Mouse (Mus musculus) intestine, postnatal 0 days (tissue): ENCODE results near the gene Tnfsfm13. TPM values are rescaled to one million over a fixed set of nuclear protein-coding genes. Genes with fewer than 3 reads are reported as not detected.
A peak's percentile ranks its signal among the peaks of the same experiment; 100 is the strongest.

Experiments
- ATAC-seq: fragments of 200-750 bp; cut with Nextera tagmentation; 2 replicates; pipeline ENCODE4 v1.8.0; 2017; ENCODE audit warnings: mild to moderate bottlenecking, moderate TSS enrichment, moderate library complexity
- H3K27ac ChIP-seq: fragments of 300-500 bp; sonication (generic); 2 replicates; pipeline ENCODE4 v1.5.1; 2014; ENCODE audit warnings: mild to moderate bottlenecking, low read depth, low read length, moderate library complexity
- H3K27me3 ChIP-seq: fragments of 300-500 bp; sonication (generic); replicated peaks from 2 replicates; pipeline ENCODE4 v1.6.1; 2014; ENCODE audit warnings: low read length, mixed read lengths; ENCODE audit not compliant: control insufficient read depth, insufficient read depth
- H3K36me3 ChIP-seq: fragments of 300-500 bp; sonication (generic); 2 replicates; pipeline ENCODE4 v1.6.1; 2014; ENCODE audit warnings: mild to moderate bottlenecking, moderate library complexity; ENCODE audit not compliant: control insufficient read depth, insufficient read depth
- H3K4me1 ChIP-seq: fragments of 300-500 bp; sonication (generic); replicated peaks from 2 replicates; pipeline ENCODE4 v1.6.1; 2014; ENCODE audit warnings: antibody characterized with exemption, low read length, mixed read lengths; ENCODE audit not compliant: control insufficient read depth, insufficient read depth
- H3K4me2 ChIP-seq: fragments of 300-500 bp; sonication (generic); replicated peaks from 2 replicates; pipeline ENCODE4 v1.6.1; 2014; ENCODE audit warnings: low read depth, mild to moderate bottlenecking, moderate library complexity
- H3K4me3 ChIP-seq: fragments of 300-500 bp; sonication (generic); 2 replicates; pipeline ENCODE4 v1.5.1; 2014; ENCODE audit warnings: low read depth, low read length
- H3K9ac ChIP-seq: fragments of 300-500 bp; sonication (generic); 2 replicates; pipeline ENCODE4 v1.6.1; 2014; ENCODE audit warnings: mild to moderate bottlenecking, low read depth, low read length
- H3K9me3 ChIP-seq: fragments of 300-500 bp; sonication (generic); 2 replicates; pipeline ENCODE4 v1.6.1; 2016; ENCODE audit warnings: mixed run types; ENCODE audit not compliant: control insufficient read depth
- CTCF ChIP-seq: sonication (generic); IDR thresholded peaks from 2 replicates; pipeline ENCODE4 v1.5.1; 2016; ENCODE audit warnings: low read depth, mild to moderate bottlenecking, control low read depth, antibody characterized with exemption, moderate library complexity
- whole genome bisulfite sequencing: fragments of 180-500 bp; shearing (Covaris S2); extraction: QIAGEN DNeasy Blood & Tissue Kit; methylation state at CpG from one replicate; pipeline ENCODE4 v1.1.7; 2014; 5-methylcytosine and 5-hydroxymethylcytosine counted together
- polyA plus RNA-seq: library from polyadenylated mRNA; unstranded; fragments of >200 nt; fragmentation: Nextera tagmentation; extraction: Ambion mirVana; gene quantifications from 2 replicates; pipeline ENCODE4 v1.2.1, GENCODE M21; 2015

The Tnfsfm13 gene
- polyA plus RNA-seq, 1 experiment from 2014 or later: 4.8 TPM

DNA sequence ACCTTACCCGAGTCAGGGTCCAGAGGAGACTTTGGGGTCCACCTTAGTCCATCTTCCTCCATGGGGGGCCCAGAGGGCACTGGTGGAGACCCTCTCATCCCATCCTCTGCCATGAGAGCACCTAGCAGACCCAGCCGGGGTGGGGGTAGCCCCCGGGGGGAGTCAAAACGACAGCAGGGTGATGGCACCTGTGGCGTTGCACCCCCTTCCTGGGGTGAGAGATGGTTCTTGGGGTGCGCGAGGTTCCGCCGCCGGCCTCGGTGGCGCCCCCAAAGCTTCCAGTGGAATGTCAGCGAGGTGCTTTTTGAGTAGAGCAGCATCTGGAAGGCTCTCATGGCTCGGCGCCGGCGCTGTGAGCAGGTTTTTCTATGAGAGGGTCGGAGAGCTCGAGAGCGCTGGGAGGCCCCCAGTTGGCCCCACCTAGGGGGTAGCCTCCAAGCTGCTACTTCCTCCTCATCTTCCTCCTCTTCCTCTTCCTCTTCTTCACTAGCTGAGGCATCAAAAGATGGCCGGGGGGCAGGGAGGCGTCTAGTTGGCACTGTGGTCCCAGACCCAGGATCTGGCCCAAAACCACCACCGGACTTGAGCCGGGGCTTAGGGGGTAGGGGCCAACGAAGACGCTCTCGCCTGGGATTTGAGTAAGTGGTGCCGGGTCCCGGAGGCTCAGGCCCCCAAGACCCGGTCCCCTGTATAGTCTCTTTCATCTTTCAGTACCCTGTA is 15.6 kb downstream of the Tnfsfm13 start:
- no peaks in the 10 kb centered on the region for H3K9me3 ChIP-seq
- H3K4me3 ChIP-seq: peak overlapping the region; percentile 92; the same call in 1 of the 2 replicates
- no peak for ATAC-seq
- no peak for TF ChIP-seq CTCF
- no peaks in the 10 kb centered on the region for H3K27me3 ChIP-seq
- peaks cover 4% of the 10 kb centered on the region; the same call in 1 of the 2 replicates for H3K4me1 ChIP-seq
- peaks cover 34% of the 10 kb centered on the region for H3K36me3 ChIP-seq
- H3K27ac ChIP-seq: no peak overlapping the region
- 89% methylated on average over 30 of the region's 30 CpGs for WGBS
- no peak overlapping the region; the same call in 1 of the 2 replicates for H3K9ac ChIP-seq
- H3K4me2 ChIP-seq: peak overlapping the region; percentile 82

DNA sequence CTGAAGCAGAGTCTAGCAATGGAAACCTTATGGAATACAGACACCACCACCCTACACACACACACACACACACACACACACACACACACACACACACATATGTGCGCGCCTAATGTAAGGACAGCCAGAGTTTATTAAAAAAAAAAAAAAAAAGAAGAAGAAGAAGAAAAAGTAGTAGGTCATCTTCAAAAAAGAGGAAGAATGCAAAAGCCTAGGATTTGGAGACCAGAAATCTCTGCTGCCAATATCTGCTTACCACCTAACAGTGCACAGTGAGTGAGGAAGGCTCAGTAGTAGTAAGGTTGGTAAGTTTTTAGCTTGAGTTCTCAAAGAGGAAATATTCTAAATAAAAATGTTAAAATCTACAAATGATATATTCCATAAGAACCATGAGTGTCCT is 16.8 kb downstream of the Tnfsfm13 start:
- no peak for TF ChIP-seq CTCF
- Histone ChIP-seq H3K27ac (no peak overlapping the region), H3K36me3 (peaks cover 46% of the 10 kb centered on the region), H3K4me1 (0 out of 2 replicates have a peak, but pooled peaks cover 3% of the 10 kb centered on the region), H3K4me2 (no peak overlapping the region), H3K4me3 (no peak overlapping the region), H3K9ac (no peak overlapping the region), H3K9me3 (no peaks in the 10 kb centered on the region), H3K27me3 (no peaks in the 10 kb centered on the region)
- no peak for ATAC-seq
- WGBS: 90% methylated on average over 2 of the region's 2 CpGs

DNA sequence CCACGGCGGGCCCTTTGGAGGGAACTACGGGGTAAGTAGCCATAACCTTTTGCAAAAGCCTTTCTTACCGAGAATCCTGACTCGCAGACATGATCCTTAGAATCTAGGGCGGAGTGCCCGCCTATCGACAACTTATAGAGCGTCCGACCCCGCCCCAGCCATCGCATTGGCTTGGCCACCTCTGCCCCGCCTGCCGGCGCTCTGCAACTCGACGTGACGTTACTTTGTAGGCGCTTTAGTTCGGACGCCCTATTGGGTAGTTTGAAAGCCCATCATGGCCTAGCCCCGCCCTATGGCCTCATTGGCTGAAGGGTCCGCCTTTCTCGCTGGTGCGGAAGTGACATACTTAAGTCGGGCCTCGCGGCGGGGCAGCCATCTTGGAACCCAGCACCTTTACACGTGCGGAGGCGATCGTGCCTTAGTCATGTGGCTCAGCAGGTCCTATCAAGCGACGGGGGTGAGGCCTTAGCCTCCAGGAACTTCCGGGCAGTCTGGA is 23.6 kb downstream of the Tnfsfm13 start, which contains the start of gene Eif4a1:
Gene Eif4a1, minus strand, starts transcription at position 213 of the 496 bp plus-strand sequence.
- H3K27me3 ChIP-seq: no peaks in the 10 kb centered on the region
- peak within 1 kb of the TSS; percentile 99 for H3K4me3 ChIP-seq
- peak within 1 kb of the TSS; percentile 99 for H3K9ac ChIP-seq
- peaks cover 4% of the 10 kb centered on the region; the same call in 1 of the 2 replicates for H3K4me1 ChIP-seq
- peak within 1 kb of the TSS; percentile 73 for H3K4me2 ChIP-seq
- peaks cover 72% of the 10 kb centered on the region for H3K36me3 ChIP-seq
- no peak for TF ChIP-seq CTCF
- under 1% methylated on average over 36 of the region's 36 CpGs for WGBS
- peak within 1 kb of the TSS; percentile 99 for H3K27ac ChIP-seq
- H3K9me3 ChIP-seq: no peaks in the 10 kb centered on the region
- ATAC-seq: peak; percentile 95

DNA sequence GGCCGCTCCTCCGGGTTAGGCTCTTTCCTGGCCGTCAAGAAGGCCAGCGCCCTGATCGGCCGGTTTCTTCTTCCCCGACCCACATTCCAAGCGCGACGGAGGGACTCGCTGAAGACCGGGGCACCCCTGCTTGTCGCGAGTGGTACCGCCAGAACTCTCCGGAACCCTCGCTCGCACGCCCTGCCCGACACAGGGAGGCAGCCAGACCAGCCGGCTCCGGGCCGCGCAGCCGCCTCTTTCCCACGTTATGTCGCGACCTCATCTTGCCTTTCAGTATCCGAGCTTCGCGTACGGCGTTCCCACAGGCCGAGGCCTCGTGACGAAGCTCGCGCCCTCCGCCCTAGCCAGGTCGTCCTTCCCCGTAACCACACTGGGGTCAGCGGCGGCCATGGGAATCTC is 24.2 kb downstream of the Tnfsfm13 start:
- Histone ChIP-seq H3K9ac (peak overlapping the region; percentile 99), H3K27ac (peak overlapping the region; percentile 99), H3K36me3 (peaks cover 70% of the 10 kb centered on the region), H3K4me2 (peak overlapping the region; percentile 73), H3K27me3 (no peaks in the 10 kb centered on the region), H3K4me3 (peak overlapping the region; percentile 99), H3K9me3 (no peaks in the 10 kb centered on the region), H3K4me1 (peaks cover 4% of the 10 kb centered on the region; the same call in 1 of the 2 replicates)
- WGBS: under 1% methylated on average over 43 of the region's 43 CpGs
- TF ChIP-seq CTCF: no peak
- ATAC-seq: peak; percentile 7; the same call in 1 of the 2 replicates

DNA sequence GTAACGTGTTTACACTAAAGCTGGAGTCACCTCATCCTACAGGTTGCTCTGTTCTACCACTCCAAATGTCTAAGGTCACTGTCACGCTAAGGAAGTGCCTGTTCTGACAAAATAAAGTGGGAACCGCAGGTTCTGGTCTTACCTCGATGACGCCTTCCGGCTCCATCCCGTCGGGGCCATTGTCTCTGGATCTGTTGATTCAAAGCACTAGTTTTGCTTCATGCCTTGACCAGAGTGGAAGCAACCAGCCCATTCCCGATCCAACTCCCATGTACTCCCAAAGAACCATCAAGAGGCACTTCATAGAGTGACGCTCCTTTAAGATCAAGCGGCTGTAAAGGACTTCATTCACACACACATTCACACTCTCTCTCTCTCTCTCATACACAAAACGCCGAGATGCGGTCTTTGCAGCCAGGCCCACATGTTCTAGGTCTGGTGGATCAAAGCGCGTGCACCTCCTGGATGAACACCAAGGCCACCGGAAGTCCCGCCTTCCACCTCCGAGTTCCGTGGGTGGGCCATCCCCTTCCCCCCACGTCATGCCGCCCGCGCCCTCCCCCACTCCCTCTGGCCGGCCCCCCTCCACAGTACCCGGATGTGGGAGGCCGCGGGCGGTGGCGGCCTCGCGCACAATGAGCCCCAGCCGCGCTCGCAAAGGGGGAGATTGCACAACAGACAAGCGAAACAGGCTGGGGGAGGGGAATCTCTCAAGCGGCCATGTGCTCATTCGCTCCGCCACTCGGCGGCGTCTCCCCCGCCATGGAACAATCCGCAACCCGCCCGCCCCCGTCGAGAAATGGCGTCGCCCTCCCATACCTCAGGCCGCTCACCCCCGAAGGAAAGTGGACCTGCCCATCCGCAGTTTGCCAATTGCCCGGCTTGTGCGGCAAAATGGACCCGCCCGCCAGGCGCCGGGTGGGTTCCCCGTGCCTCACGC is 24.8 kb downstream of the Tnfsfm13 start:
- H3K36me3 ChIP-seq: peaks cover 69% of the 10 kb centered on the region
- no peaks in the 10 kb centered on the region for H3K9me3 ChIP-seq
- H3K27ac ChIP-seq: peak overlapping the region; percentile 99
- peak; percentile 42 for TF ChIP-seq CTCF
- peak overlapping the region; percentile 99 for H3K9ac ChIP-seq
- H3K27me3 ChIP-seq: no peaks in the 10 kb centered on the region
- ATAC-seq: peak; percentile 71
- peaks cover 4% of the 10 kb centered on the region; the same call in 1 of the 2 replicates for H3K4me1 ChIP-seq
- H3K4me3 ChIP-seq: peak overlapping the region; percentile 99
- H3K4me2 ChIP-seq: peak overlapping the region; percentile 73
- WGBS: under 1% methylated on average over 60 of the region's 61 CpGs

DNA sequence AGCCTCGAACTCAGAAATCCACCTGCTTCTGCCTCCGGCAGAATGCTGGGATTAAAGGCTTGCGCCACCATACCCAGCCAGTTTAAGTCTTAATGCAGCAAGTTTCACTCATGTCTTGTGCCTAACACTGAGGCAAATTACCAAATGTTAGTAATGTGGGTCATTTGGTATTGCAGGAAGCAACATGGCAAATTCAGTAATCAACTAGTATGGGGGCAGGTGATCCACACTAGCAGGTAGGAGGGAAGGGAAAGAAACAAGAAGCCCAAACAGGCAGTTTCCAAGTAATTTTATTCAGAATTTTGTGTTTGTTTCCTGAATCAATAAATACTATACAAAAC is 29.3 kb downstream of the Tnfsfm13 start:
- H3K27me3 ChIP-seq: no peaks in the 10 kb centered on the region
- TF ChIP-seq CTCF: no peak
- no peak overlapping the region for H3K27ac ChIP-seq
- 0 out of 2 replicates have a peak, but pooled peaks cover 8% of the 10 kb centered on the region for H3K4me1 ChIP-seq
- H3K9ac ChIP-seq: no peak overlapping the region
- no peak overlapping the region for H3K4me3 ChIP-seq
- no peak for ATAC-seq
- no peaks in the 10 kb centered on the region for H3K9me3 ChIP-seq
- no peak overlapping the region for H3K4me2 ChIP-seq
- peaks cover 62% of the 10 kb centered on the region for H3K36me3 ChIP-seq
- WGBS: 77% methylated on average over 3 of the region's 3 CpGs
